Mouse (Mus musculus) ES-Bruce4 (cell line): ENCODE data around the gene Cry2.

Experiments
- CTCF ChIP-seq: IDR thresholded peaks from one replicate; pipeline ENCODE4 v1.8.1; 2011; ENCODE audit warnings: low read depth, low read length
- EP300 ChIP-seq: IDR thresholded peaks from 2 replicates; pipeline ENCODE4 v1.6.1; 2011; ENCODE audit warnings: low read depth, low read length; ENCODE audit not compliant: insufficient read depth

- no peak for TF ChIP-seq CTCF
- no peak for TF ChIP-seq EP300
Observed at GRCm38 (mm10) chr2:92431611-92432179, 2.1 kb downstream of the Cry2 start.
